Mouse (Mus musculus): ENCODE measurements around the gene Klrb1a. TPM values are rescaled to one million over a fixed set of nuclear protein-coding genes. Genes with fewer than 3 reads are reported as not detected.

Gene Klrb1a
- polyA plus RNA-seq, 1 experiment from 2014 or later, result not detected

DNA sequence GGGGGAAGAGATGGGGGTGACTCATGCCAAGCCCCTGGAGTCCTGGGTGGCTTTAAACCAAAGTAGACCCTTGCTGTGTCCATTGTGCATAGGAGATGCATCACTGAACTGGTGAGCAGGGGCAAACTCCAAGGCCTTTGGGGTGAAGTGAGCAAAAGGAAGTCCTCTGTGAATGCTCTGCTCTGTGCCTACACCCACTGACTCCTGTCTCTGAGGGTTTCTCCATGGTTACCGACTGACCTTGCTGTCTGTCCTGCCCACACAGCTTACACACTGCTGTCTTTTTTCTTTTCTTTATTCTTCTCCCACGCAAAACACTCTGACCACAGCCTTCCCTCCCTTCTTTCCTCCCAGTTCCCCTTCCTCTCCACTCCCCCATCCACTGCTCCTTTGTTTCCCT, 600 bp downstream of the Klrb1a start:
- no peaks in the 10 kb centered on the region for H3K9me3 ChIP-seq (ENCODE audit: control insufficient read depth, low read length)
- TF ChIP-seq EP300 (optimal IDR thresholded peaks at IDR 0.05), result no peak
- TF ChIP-seq CTCF (IDR thresholded peaks at IDR 0.05; ENCODE audit: low read depth), result no peak
- ATAC-seq (ENCODE audit: low FRiP score, low TSS enrichment) (no peak), DNase-seq (ENCODE audit: low spot score) (no peak)
- no peak overlapping the region for H3K27ac ChIP-seq (replicated peaks)
- 73% methylated on average over 2 of the region's 2 CpGs for WGBS
- H3K4me3 ChIP-seq (ENCODE audit: low read depth, low read length), result no peak overlapping the region
- H3K36me3 ChIP-seq (ENCODE audit: control insufficient read depth, insufficient read depth, low read length), result no peaks in the 10 kb centered on the region
- H3K4me1 ChIP-seq (replicated peaks; ENCODE audit: control insufficient read depth, insufficient read depth), result no peaks in the 10 kb centered on the region
- no peak overlapping the region for H3K4me2 ChIP-seq (replicated peaks; ENCODE audit: low read depth)
- H3K9ac ChIP-seq (ENCODE audit: low read length), result no peak overlapping the region
- no peaks in the 10 kb centered on the region for H3K27me3 ChIP-seq (ENCODE audit: control insufficient read depth, insufficient read depth, low read length)

DNA sequence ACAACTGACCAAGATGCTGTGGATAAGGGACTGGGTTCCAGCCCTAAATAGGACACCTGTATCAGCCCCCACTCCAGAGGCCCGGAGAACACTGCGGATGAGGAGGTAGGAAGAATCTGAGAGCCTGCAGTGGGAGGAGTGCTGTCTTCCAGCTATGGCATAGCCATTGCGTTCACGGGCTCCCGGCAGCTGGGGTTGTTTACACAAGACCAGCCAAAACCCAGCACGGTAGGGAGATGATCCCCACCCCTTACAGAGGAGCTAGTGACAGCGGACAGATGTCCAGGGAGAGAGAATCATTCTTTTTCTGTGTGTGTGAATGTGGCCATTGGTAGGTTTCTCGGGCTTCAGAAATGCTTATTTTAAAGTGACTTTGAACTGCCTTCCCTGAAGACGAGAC, 17.0 kb downstream of the Klrb1a start:
- WGBS, result 25% methylated on average over 9 of the region's 9 CpGs
- H3K4me1 ChIP-seq (replicated peaks; ENCODE audit: control insufficient read depth, insufficient read depth), result no peaks in the 10 kb centered on the region
- no peak for TF ChIP-seq EP300 (optimal IDR thresholded peaks at IDR 0.05)
- no peaks in the 10 kb centered on the region for H3K9me3 ChIP-seq (ENCODE audit: control insufficient read depth, low read length)
- H3K4me3 ChIP-seq (ENCODE audit: low read depth, low read length), result no peak overlapping the region
- ATAC-seq (ENCODE audit: low FRiP score, low TSS enrichment), result no peak
- no peaks in the 10 kb centered on the region for H3K36me3 ChIP-seq (ENCODE audit: control insufficient read depth, insufficient read depth, low read length)
- no peak overlapping the region for H3K4me2 ChIP-seq (replicated peaks; ENCODE audit: low read depth)
- no peak overlapping the region for H3K9ac ChIP-seq (ENCODE audit: low read length)
- DNase-seq (ENCODE audit: low spot score), result no peak
- no peak overlapping the region for H3K27ac ChIP-seq (replicated peaks)
- no peaks in the 10 kb centered on the region for H3K27me3 ChIP-seq (ENCODE audit: control insufficient read depth, insufficient read depth, low read length)

- DNase-seq (ENCODE audit: low spot score), result no peak
Measured at GRCm38 (mm10) chr6:128604512-128604911, 18.8 kb downstream of the Klrb1a start.

GRCm38 (mm10) chr6:128602463-128603201, 20.7 kb downstream of the Klrb1a start:
- Histone ChIP-seq H3K27me3 (ENCODE audit: control insufficient read depth, insufficient read depth, low read length) (no peaks in the 10 kb centered on the region), H3K4me1 (replicated peaks; ENCODE audit: control insufficient read depth, insufficient read depth) (no peaks in the 10 kb centered on the region), H3K4me3 (ENCODE audit: low read depth, low read length) (no peak overlapping the region), H3K9ac (ENCODE audit: low read length) (no peak overlapping the region), H3K27ac (replicated peaks) (no peak overlapping the region), H3K4me2 (replicated peaks; ENCODE audit: low read depth) (no peak overlapping the region), H3K36me3 (ENCODE audit: control insufficient read depth, insufficient read depth, low read length) (no peaks in the 10 kb centered on the region), H3K9me3 (ENCODE audit: control insufficient read depth, low read length) (no peaks in the 10 kb centered on the region)
- no peak for TF ChIP-seq EP300 (optimal IDR thresholded peaks at IDR 0.05)
- no peak for TF ChIP-seq CTCF (IDR thresholded peaks at IDR 0.05; ENCODE audit: low read depth)
- 63% methylated on average over 10 of the region's 10 CpGs for WGBS
- ATAC-seq (ENCODE audit: low FRiP score, low TSS enrichment), result no peak
- no peak for DNase-seq (ENCODE audit: low spot score)

More at GRCm38 (mm10) chr6:128604512-128604911, 18.8 kb downstream of the Klrb1a start:
- WGBS, result 36% methylated on average over 5 of the region's 5 CpGs
- ATAC-seq (ENCODE audit: low FRiP score, low TSS enrichment), result 0 out of 2 replicates have a peak, but pooled peaks have one; percentile 18
- no peak overlapping the region for H3K27ac ChIP-seq (replicated peaks)
- H3K36me3 ChIP-seq (ENCODE audit: control insufficient read depth, insufficient read depth, low read length), result no peaks in the 10 kb centered on the region
- H3K4me1 ChIP-seq (replicated peaks; ENCODE audit: control insufficient read depth, insufficient read depth), result no peaks in the 10 kb centered on the region
- no peak overlapping the region for H3K4me2 ChIP-seq (replicated peaks; ENCODE audit: low read depth)
- no peak overlapping the region for H3K9ac ChIP-seq (ENCODE audit: low read length)
- no peak overlapping the region for H3K4me3 ChIP-seq (ENCODE audit: low read depth, low read length)
- TF ChIP-seq EP300 (optimal IDR thresholded peaks at IDR 0.05), result no peak
- TF ChIP-seq CTCF (IDR thresholded peaks at IDR 0.05; ENCODE audit: low read depth), result peak; percentile 87
- H3K27me3 ChIP-seq (ENCODE audit: control insufficient read depth, insufficient read depth, low read length), result no peaks in the 10 kb centered on the region
- H3K9me3 ChIP-seq (ENCODE audit: control insufficient read depth, low read length), result no peaks in the 10 kb centered on the region

GRCm38 (mm10) chr6:128602026-128602425, 21.3 kb downstream of the Klrb1a start:
- H3K4me3 ChIP-seq (ENCODE audit: low read depth, low read length), result no peak overlapping the region
- H3K4me2 ChIP-seq (replicated peaks; ENCODE audit: low read depth), result no peak overlapping the region

GRCm38 (mm10) chr6:128599555-128599954, 23.8 kb downstream of the Klrb1a start:
- Histone ChIP-seq H3K4me3 (ENCODE audit: low read depth, low read length) (no peak overlapping the region), H3K27me3 (ENCODE audit: control insufficient read depth, insufficient read depth, low read length) (no peaks in the 10 kb centered on the region), H3K4me1 (replicated peaks; ENCODE audit: control insufficient read depth, insufficient read depth) (0 out of 2 replicates have a peak, but pooled peaks cover 2% of the 10 kb centered on the region), H3K4me2 (replicated peaks; ENCODE audit: low read depth) (no peak overlapping the region), H3K9ac (ENCODE audit: low read length) (no peak overlapping the region), H3K27ac (replicated peaks) (no peak overlapping the region), H3K36me3 (ENCODE audit: control insufficient read depth, insufficient read depth, low read length) (no peaks in the 10 kb centered on the region), H3K9me3 (ENCODE audit: control insufficient read depth, low read length) (no peaks in the 10 kb centered on the region)
- WGBS, result 48% methylated on average over 4 of the region's 4 CpGs
- peak; percentile 64 for TF ChIP-seq CTCF (IDR thresholded peaks at IDR 0.05; ENCODE audit: low read depth)
- no peak for TF ChIP-seq EP300 (optimal IDR thresholded peaks at IDR 0.05)
- ATAC-seq (ENCODE audit: low FRiP score, low TSS enrichment) (no peak), DNase-seq (ENCODE audit: low spot score) (no peak)

More at GRCm38 (mm10) chr6:128602026-128602425, 21.3 kb downstream of the Klrb1a start:
- no peaks in the 10 kb centered on the region for H3K4me1 ChIP-seq (replicated peaks; ENCODE audit: control insufficient read depth, insufficient read depth)
- 37% methylated on average over 3 of the region's 3 CpGs for WGBS
- DNase-seq (ENCODE audit: low spot score), result no peak
- TF ChIP-seq CTCF (IDR thresholded peaks at IDR 0.05; ENCODE audit: low read depth) (no peak), EP300 (optimal IDR thresholded peaks at IDR 0.05) (no peak)
- no peak for ATAC-seq (ENCODE audit: low FRiP score, low TSS enrichment)
- H3K27me3 ChIP-seq (ENCODE audit: control insufficient read depth, insufficient read depth, low read length), result no peaks in the 10 kb centered on the region
- no peak overlapping the region for H3K27ac ChIP-seq (replicated peaks)
- H3K9me3 ChIP-seq (ENCODE audit: control insufficient read depth, low read length), result no peaks in the 10 kb centered on the region
- no peak overlapping the region for H3K9ac ChIP-seq (ENCODE audit: low read length)
- H3K36me3 ChIP-seq (ENCODE audit: control insufficient read depth, insufficient read depth, low read length), result no peaks in the 10 kb centered on the region

All from stomach, postnatal 0 days (tissue).